Mouse (Mus musculus): ENCODE data around the gene Mapk9.

The Mapk9 gene

GRCm38 (mm10) chr11:49893806-49894205 is 47.3 kb downstream of the Mapk9 start:
- no peak for DNase-seq (ENCODE audit: low spot score)

GRCm38 (mm10) chr11:49895966-49896590 is 49.5 kb downstream of the Mapk9 start:
- DNase-seq (ENCODE audit: low spot score), result no peak

- DNase-seq (ENCODE audit: low spot score), result peak; percentile 15
Observed at GRCm38 (mm10) chr11:49900043-49900442, 53.5 kb downstream of the Mapk9 start.

GRCm38 (mm10) chr11:49900962-49901658 is 54.6 kb downstream of the Mapk9 start:
- DNase-seq (ENCODE audit: low spot score), result no peak

- DNase-seq (ENCODE audit: low spot score), result peak; percentile 59
Observed at GRCm38 (mm10) chr11:49901659-49902458, 55.3 kb downstream of the Mapk9 start, which contains the start of gene Rasgef1c. TSS of gene Rasgef1c (plus strand) at chr11:49901835.

GRCm38 (mm10) chr11:49903333-49903732 is 56.8 kb downstream of the Mapk9 start:
- no peak for DNase-seq (ENCODE audit: low spot score)

GRCm38 (mm10) chr11:49918521-49919180 is 72.1 kb downstream of the Mapk9 start:
- no peak for DNase-seq (ENCODE audit: low spot score)

- no peak for DNase-seq (ENCODE audit: low spot score)
Observed at GRCm38 (mm10) chr11:49919304-49919703, 72.8 kb downstream of the Mapk9 start.

- no peak for DNase-seq (ENCODE audit: low spot score)
Observed at GRCm38 (mm10) chr11:49923539-49923938, 77.0 kb downstream of the Mapk9 start.

GRCm38 (mm10) chr11:49926183-49926582 is 79.6 kb downstream of the Mapk9 start:
- DNase-seq (ENCODE audit: low spot score), result no peak

GRCm38 (mm10) chr11:49927169-49927568 is 80.6 kb downstream of the Mapk9 start:
- no peak for DNase-seq (ENCODE audit: low spot score)

GRCm38 (mm10) chr11:49927670-49928069 is 81.1 kb downstream of the Mapk9 start:
- DNase-seq (ENCODE audit: low spot score), result no peak

- DNase-seq (ENCODE audit: low spot score), result no peak
Observed at GRCm38 (mm10) chr11:49931037-49931625, 84.6 kb downstream of the Mapk9 start.

GRCm38 (mm10) chr11:49931853-49932252 is 85.3 kb downstream of the Mapk9 start:
- DNase-seq (ENCODE audit: low spot score), result no peak

GRCm38 (mm10) chr11:49933811-49934210 is 87.3 kb downstream of the Mapk9 start:
- no peak for DNase-seq (ENCODE audit: low spot score)

- DNase-seq (ENCODE audit: low spot score), result no peak
Observed at GRCm38 (mm10) chr11:49934322-49934721, 87.8 kb downstream of the Mapk9 start.

Measured in spleen, adult 12 weeks (tissue).